Mouse (Mus musculus) myocyte (in vitro differentiated cells): ENCODE results near the gene Gm9747.

ENCODE experiments used
- CEBPB ChIP-seq: IDR thresholded peaks from 2 replicates; pipeline ENCODE4 v1.6.1; 2011; ENCODE audit warnings: mild to moderate bottlenecking, moderate library complexity; ENCODE audit not compliant: poor library complexity, insufficient read depth, severe bottlenecking
- POLR2A ChIP-seq: IDR thresholded peaks from one replicate; pipeline ENCODE4 v1.6.1; 2011; ENCODE audit warnings: low read depth, mild to moderate bottlenecking, control low read depth, moderate library complexity; ENCODE audit not compliant: insufficient read length
- POLR2AphosphoS2 ChIP-seq: IDR thresholded peaks from one replicate; pipeline ENCODE4 v1.6.1; 2011; ENCODE audit warnings: low read depth, control low read depth; ENCODE audit not compliant: insufficient read length

DNA sequence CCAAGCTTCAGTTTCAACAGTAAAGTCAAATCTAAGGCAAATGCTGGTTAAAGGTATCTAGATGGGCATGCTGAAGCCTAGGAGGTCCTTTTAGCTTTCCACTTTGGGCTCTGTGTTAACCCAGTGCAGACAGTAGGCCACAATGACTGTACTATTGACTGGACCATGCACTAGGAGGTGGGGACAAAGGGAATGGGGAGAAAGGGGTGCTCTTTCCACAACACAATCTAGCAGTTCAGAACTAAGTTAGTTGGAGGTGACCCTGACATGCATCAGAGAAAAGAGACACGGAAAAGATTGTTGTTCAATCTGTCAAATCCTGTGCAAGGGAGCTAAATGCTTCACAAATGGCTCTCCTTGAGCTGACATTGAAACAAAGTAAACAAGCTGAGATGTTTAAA, 51.0 kb downstream of the Gm9747 start:
- TF ChIP-seq POLR2AphosphoS2 (no peak), POLR2A (peak; percentile 23), CEBPB (no peak)
